Mouse (Mus musculus): Measurements from ENCODE around the gene Mcm2. TPM values are rescaled to one million over a fixed set of nuclear protein-coding genes. Genes with fewer than 3 reads are reported as not detected.

Mcm2 gene
- polyA plus RNA-seq, 1 experiment: 42.3 TPM

DNA sequence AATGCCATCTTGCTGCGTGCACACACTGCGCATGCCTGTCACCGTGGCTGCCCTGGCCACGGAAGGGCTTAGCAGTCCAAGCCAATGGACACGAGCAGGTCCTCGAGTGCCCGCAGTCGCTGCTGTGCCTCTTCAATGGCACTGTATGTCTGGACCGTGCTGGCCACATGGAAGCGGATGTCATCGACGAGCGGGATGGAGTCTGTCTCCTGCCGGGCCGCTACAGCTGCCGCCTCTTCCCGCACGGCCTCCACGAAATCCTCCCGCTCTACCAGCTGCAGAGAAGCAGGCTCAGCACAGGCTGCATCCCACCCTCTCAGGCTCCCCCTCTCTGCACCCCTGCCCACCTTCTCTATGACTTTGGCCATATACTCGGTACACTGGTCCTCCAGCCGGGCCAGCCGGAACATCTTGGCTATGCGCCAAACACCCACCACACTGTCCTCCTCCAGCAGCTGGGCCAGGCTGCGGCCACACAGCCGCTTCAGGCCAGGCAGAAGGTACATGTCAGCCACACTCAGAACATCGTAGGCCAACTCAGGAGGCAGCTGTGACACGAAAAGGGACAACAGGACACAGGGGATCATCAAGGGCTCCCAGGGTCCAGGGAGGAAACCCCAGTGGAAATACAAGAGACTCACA lies 62.3 kb downstream of the Mcm2 start:
- Histone ChIP-seq H3K4me3 (ENCODE audit: insufficient read depth, low read length) (no peak overlapping the region), H3K27ac (ENCODE audit: insufficient read depth, low read length) (no peak overlapping the region), H3K4me1 (ENCODE audit: control insufficient read depth, insufficient read depth, low read length) (no peaks in the 10 kb centered on the region)
- no peak for TF ChIP-seq CTCF (IDR thresholded peaks at IDR 0.05; ENCODE audit: borderline replicate concordance, insufficient read depth, low read length)

DNA sequence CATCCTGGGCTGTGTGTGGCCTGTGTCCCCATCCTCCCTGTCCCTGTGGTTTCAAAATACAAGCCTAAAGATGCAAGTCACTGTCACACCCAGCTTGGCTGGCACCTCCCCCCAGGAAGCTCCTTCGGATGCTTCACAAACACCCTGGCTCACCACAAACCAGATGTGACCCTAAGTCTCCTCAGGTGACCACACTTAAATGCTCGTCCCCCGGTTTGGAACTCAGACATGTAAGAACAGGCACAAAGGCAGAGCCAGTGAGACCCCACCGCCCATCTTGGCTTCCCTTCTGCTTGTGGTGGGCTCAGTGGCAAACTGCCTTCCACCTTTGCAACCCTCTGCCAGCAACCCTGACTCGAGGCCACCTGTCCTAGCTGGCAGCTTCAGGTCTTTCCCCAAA lies 63.5 kb downstream of the Mcm2 start:
- no peak for TF ChIP-seq CTCF (IDR thresholded peaks at IDR 0.05; ENCODE audit: borderline replicate concordance, insufficient read depth, low read length)
- TF ChIP-seq POLR2A (IDR thresholded peaks at IDR 0.05; ENCODE audit: low read depth, low read length): no peak
- Histone ChIP-seq H3K4me3 (ENCODE audit: insufficient read depth, low read length) (no peak overlapping the region), H3K27ac (ENCODE audit: insufficient read depth, low read length) (no peak overlapping the region), H3K4me1 (ENCODE audit: control insufficient read depth, insufficient read depth, low read length) (no peaks in the 10 kb centered on the region)

Other genes with a start within 250 kb of the Mcm2 start
- gene Mgll, start 174.4 kb downstream of the Mcm2 start, polyA plus RNA-seq (2011; ENCODE audit: insufficient read length, low read depth, missing spikeins): 16.0 and 19.9 TPM in 2 replicates
- gene Abtb1, start 56.8 kb downstream of the Mcm2 start, polyA plus RNA-seq (2011; ENCODE audit: insufficient read length, low read depth, missing spikeins): 4.9 and 5.3 TPM in 2 replicates
- gene Podxl2, start 23.7 kb downstream of the Mcm2 start, polyA plus RNA-seq (2011; ENCODE audit: insufficient read length, low read depth, missing spikeins): 9.3 and 13.9 TPM in 2 replicates
- 29.2 and 31.0 TPM in 2 replicates for gene Tpra1, start 3.5 kb upstream of the Mcm2 start, polyA plus RNA-seq (2011; ENCODE audit: insufficient read length, low read depth, missing spikeins)